Mouse (Mus musculus) midbrain, embryonic 11.5 days (tissue): ENCODE measurements around the gene Nck1. TPM values are rescaled to one million over a fixed set of nuclear protein-coding genes. Genes with fewer than 3 reads are reported as not detected.

Experiments
- ATAC-seq: fragments of 200-750 bp; cut with Nextera tagmentation; 2 replicates; pipeline ENCODE4 v1.8.0; 2017; ENCODE audit warnings: moderate TSS enrichment, moderate library complexity; ENCODE audit not compliant: low FRiP score
- DNase-seq: peaks from one replicate; pipeline ENCODE4 v3.0.0; 2015; ENCODE audit warnings: low spot score; ENCODE audit errors: missing footprints
- H3K27ac ChIP-seq: fragments of 300-500 bp; sonication (generic); 2 replicates; pipeline ENCODE4 v1.5.1; 2014; ENCODE audit warnings: low read depth, low read length
- H3K27me3 ChIP-seq: fragments of 300-500 bp; sonication (generic); 2 replicates; pipeline ENCODE4 v1.6.1; 2014; ENCODE audit warnings: mild to moderate bottlenecking, low read length, moderate library complexity, mixed read lengths; ENCODE audit not compliant: control insufficient read depth, insufficient read depth
- H3K36me3 ChIP-seq: fragments of 300-500 bp; sonication (generic); 2 replicates; pipeline ENCODE4 v1.6.1; 2014; ENCODE audit warnings: mild to moderate bottlenecking, low read length, moderate library complexity, mixed read lengths; ENCODE audit not compliant: control insufficient read depth, insufficient read depth
- H3K4me1 ChIP-seq: fragments of 300-500 bp; sonication (generic); 2 replicates; pipeline ENCODE4 v1.6.1; 2014; ENCODE audit warnings: low read length; ENCODE audit not compliant: control insufficient read depth, insufficient read depth
- H3K4me2 ChIP-seq: fragments of 300-500 bp; sonication (generic); 2 replicates; pipeline ENCODE4 v1.6.1; 2014; ENCODE audit warnings: mild to moderate bottlenecking, moderate library complexity
- H3K4me3 ChIP-seq: fragments of 300-500 bp; sonication (generic); 2 replicates; pipeline ENCODE4 v1.5.1; 2014; ENCODE audit warnings: low read depth, low read length
- H3K9ac ChIP-seq: fragments of 300-500 bp; sonication (generic); 2 replicates; pipeline ENCODE4 v1.6.1; 2014; ENCODE audit warnings: low read length
- H3K9me3 ChIP-seq: fragments of 300-500 bp; sonication (generic); 2 replicates; pipeline ENCODE4 v1.6.1; 2016; ENCODE audit warnings: low read length; ENCODE audit not compliant: control insufficient read depth
- WGBS: fragments of 180-500 bp; shearing (Covaris S2); extraction: QIAGEN DNeasy Blood & Tissue Kit; methylation state at CpG from one replicate; pipeline ENCODE4 v1.1.7; 2014; 5-methylcytosine and 5-hydroxymethylcytosine counted together
- polyA plus RNA-seq: library from polyadenylated mRNA; unstranded; fragments of >200 nt; fragmentation: Nextera tagmentation; extraction: Ambion mirVana; gene quantifications from 2 replicates; pipeline ENCODE4 v1.2.1, GENCODE M21; 2014

The Nck1 gene
- polyA plus RNA-seq, 1 experiment from 2014 or later, result 77.8 TPM

GRCm38 (mm10) chr9:100468151-100468550, 77.8 kb downstream of the Nck1 start:
- Histone ChIP-seq H3K9me3 (no peaks in the 10 kb centered on the region), H3K4me3 (no peak overlapping the region), H3K9ac (no peak overlapping the region), H3K4me2 (no peak overlapping the region), H3K27ac (no peak overlapping the region), H3K27me3 (no peaks in the 10 kb centered on the region), H3K36me3 (no peaks in the 10 kb centered on the region), H3K4me1 (no peaks in the 10 kb centered on the region)
- WGBS, result 95% methylated on average over 8 of the region's 8 CpGs
- ATAC-seq (no peak), DNase-seq (no peak)

DNA sequence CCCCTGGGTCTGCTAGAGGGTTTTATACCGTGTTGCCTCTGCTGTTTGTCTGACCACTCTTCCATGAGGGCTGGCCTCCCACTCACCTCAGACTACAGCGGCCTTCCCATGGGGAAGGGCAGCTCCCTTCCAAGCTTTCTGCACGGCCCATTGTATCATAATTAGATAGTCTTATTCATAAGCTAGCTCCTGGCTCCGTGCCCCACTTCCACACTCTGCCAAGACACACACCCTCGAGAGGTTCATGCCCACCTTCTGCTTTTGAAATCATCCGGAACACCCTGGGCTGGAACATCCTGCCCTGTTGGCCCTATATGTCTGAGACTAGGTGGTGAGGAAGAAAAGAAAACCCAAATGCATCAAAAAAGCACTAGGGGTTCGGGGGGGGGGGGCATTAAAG, 78.3 kb downstream of the Nck1 start:
- DNase-seq (no peak), ATAC-seq (no peak)
- Histone ChIP-seq H3K27me3 (no peaks in the 10 kb centered on the region), H3K4me3 (no peak overlapping the region), H3K9me3 (no peaks in the 10 kb centered on the region), H3K36me3 (no peaks in the 10 kb centered on the region), H3K4me2 (no peak overlapping the region), H3K9ac (no peak overlapping the region), H3K4me1 (no peaks in the 10 kb centered on the region), H3K27ac (no peak overlapping the region)
- 80% methylated on average over 7 of the region's 7 CpGs for WGBS

DNA sequence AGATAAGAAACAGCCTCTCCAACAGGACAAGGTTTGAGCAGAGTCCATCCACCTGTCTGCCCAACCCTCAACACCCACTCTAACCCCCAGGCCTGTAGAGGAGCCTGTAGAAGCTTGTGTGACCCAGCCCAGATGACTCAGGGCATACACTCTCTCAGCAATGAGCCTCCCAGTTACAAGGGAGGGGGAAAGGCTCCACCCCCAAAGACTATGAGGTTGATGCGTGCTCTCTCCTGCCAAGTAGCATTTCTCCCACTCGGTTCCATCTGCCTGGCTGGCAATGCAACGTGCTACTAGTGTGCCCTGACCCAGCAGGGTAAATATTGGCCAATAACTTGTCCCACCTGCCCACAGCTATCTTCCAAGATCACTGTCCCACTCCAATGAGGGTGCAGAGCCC, 79.2 kb downstream of the Nck1 start:
- no peak overlapping the region for H3K27ac ChIP-seq
- H3K4me1 ChIP-seq, result no peaks in the 10 kb centered on the region
- H3K27me3 ChIP-seq, result no peaks in the 10 kb centered on the region
- DNase-seq, result no peak
- WGBS, result 97% methylated on average over 3 of the region's 3 CpGs
- no peak overlapping the region for H3K4me3 ChIP-seq
- no peaks in the 10 kb centered on the region for H3K36me3 ChIP-seq
- no peak for ATAC-seq
- no peak overlapping the region for H3K4me2 ChIP-seq
- no peak overlapping the region for H3K9ac ChIP-seq
- no peaks in the 10 kb centered on the region for H3K9me3 ChIP-seq

GRCm38 (mm10) chr9:100465988-100466387, 79.9 kb downstream of the Nck1 start:
- Histone ChIP-seq H3K9me3 (no peaks in the 10 kb centered on the region), H3K4me1 (no peaks in the 10 kb centered on the region), H3K27me3 (no peaks in the 10 kb centered on the region), H3K4me2 (no peak overlapping the region), H3K4me3 (no peak overlapping the region), H3K27ac (no peak overlapping the region), H3K36me3 (no peaks in the 10 kb centered on the region), H3K9ac (no peak overlapping the region)
- ATAC-seq (no peak), DNase-seq (no peak)
- 95% methylated on average over 9 of the region's 9 CpGs for WGBS

DNA sequence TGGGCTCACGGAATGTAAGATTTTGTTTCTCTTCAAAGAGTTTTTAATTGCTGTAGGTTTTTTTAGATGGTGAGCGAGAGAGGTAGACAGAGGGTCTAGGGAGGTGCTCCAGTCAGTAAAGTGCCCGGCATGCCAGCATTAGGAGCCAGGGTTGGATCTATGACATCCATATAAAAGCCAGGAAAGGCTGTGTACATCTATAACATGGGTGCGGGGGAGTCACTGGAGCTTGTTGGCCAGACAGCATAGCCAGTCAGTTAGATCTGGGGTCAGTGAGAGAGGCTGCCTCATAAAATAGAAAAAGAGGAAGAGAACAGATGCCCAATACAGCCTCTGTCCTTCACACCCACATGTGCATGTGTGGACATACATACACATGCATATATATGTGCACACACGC, 80.6 kb downstream of the Nck1 start:
- ATAC-seq (no peak), DNase-seq (no peak)
- Histone ChIP-seq H3K27ac (no peak overlapping the region), H3K4me2 (no peak overlapping the region), H3K9me3 (no peaks in the 10 kb centered on the region), H3K27me3 (no peaks in the 10 kb centered on the region), H3K36me3 (no peaks in the 10 kb centered on the region), H3K4me3 (no peak overlapping the region), H3K4me1 (no peaks in the 10 kb centered on the region), H3K9ac (no peak overlapping the region)
- WGBS, result 93% methylated on average over 5 of the region's 5 CpGs

DNA sequence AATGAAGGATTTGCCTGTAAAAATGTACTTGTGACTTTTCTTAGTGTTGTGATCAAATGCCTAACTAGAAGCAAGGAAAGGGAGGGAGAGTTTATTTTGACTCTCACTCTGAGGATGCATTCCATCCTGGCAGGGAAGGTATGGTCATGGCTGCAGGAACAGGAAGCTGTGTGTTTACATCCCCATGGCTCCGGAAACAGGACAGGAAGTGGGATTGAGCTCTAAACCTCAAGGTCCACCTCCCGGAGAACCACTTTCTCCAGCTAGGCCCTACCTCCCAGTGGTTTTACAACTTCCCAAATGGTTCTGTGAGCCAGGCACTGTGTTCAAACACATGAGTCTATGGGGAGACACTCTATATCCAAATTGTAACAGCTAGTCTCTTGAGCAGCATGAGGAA, 82.2 kb downstream of the Nck1 start:
- Histone ChIP-seq H3K9ac (no peak overlapping the region), H3K9me3 (no peaks in the 10 kb centered on the region), H3K4me2 (no peak overlapping the region), H3K27ac (no peak overlapping the region), H3K4me3 (no peak overlapping the region), H3K27me3 (no peaks in the 10 kb centered on the region), H3K4me1 (no peaks in the 10 kb centered on the region), H3K36me3 (no peaks in the 10 kb centered on the region)
- no peak for DNase-seq
- no peak for ATAC-seq
- 84% methylated on average over 2 of the region's 2 CpGs for WGBS

- Histone ChIP-seq H3K27ac (no peak overlapping the region), H3K4me1 (no peaks in the 10 kb centered on the region), H3K27me3 (no peaks in the 10 kb centered on the region), H3K9ac (no peak overlapping the region), H3K4me2 (no peak overlapping the region), H3K9me3 (no peaks in the 10 kb centered on the region), H3K4me3 (no peak overlapping the region), H3K36me3 (no peaks in the 10 kb centered on the region)
- DNase-seq, result no peak
- 95% methylated on average over 4 of the region's 4 CpGs for WGBS
- no peak for ATAC-seq
These were observed 83.8 kb downstream of the Nck1 start for GRCm38 (mm10) chr9:100462098-100462497.

DNA sequence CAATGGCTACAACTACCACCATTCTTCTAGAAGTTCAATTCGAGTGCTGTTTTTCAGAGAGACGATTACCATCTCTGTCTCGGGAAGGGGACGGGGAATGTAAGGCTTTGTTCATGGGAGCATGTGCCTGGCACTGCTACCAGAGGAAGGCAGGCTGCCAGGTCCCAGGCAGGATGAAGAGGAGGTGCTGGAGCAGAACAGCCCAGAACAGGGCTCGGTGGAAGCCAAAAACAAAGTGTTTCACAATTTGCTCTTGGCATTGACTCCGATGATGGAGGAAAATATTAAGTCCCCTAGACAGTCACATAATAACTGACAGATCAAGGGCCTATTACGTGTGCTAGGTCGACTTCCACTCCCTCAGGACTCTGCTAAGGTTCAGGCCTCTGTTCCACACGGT, 84.3 kb downstream of the Nck1 start:
- Histone ChIP-seq H3K4me1 (no peaks in the 10 kb centered on the region), H3K9ac (no peak overlapping the region), H3K27me3 (no peaks in the 10 kb centered on the region), H3K4me3 (no peak overlapping the region), H3K27ac (no peak overlapping the region), H3K9me3 (no peaks in the 10 kb centered on the region), H3K4me2 (no peak overlapping the region), H3K36me3 (no peaks in the 10 kb centered on the region)
- 89% methylated on average over 9 of the region's 9 CpGs for WGBS
- ATAC-seq (no peak), DNase-seq (no peak)

- H3K27me3 ChIP-seq, result no peaks in the 10 kb centered on the region
- ATAC-seq (no peak), DNase-seq (no peak)
- no peaks in the 10 kb centered on the region for H3K9me3 ChIP-seq
- H3K4me2 ChIP-seq, result no peak overlapping the region
- no peak overlapping the region for H3K4me3 ChIP-seq
- H3K36me3 ChIP-seq, result no peaks in the 10 kb centered on the region
- H3K4me1 ChIP-seq, result no peaks in the 10 kb centered on the region
- 95% methylated on average over 9 of the region's 9 CpGs for WGBS
- no peak overlapping the region for H3K9ac ChIP-seq
- H3K27ac ChIP-seq, result no peak overlapping the region
These were observed 85.7 kb downstream of the Nck1 start for GRCm38 (mm10) chr9:100460203-100460602.
